In genomic region chr12:113221289-113221688, GRCm38 (mm10) we compare ENCODE assay signal across 8 mouse cellular contexts. TPM values are rescaled to one million over a fixed set of nuclear protein-coding genes. Genes with fewer than 3 reads are reported as not detected.
DNase-seq lines count a peak whose midpoint lies in the region; ATAC-seq and TF ChIP-seq lines count a peak whose summit lies in the region.
"Had no signal": no experiment of that assay in that cellular context is flagged by ENCODE, and none has a peak within 500 bp of the region (broad histone marks: within the 10 kb centered on the region; RNA-seq: fewer than 3 reads in every experiment).

No protein-coding gene starts in this region.

- TF ChIP-seq POLR2A in ES-Bruce4 (IDR thresholded peaks at IDR 0.05; ENCODE audit: insufficient read depth, low read length), result no peak
- TF ChIP-seq POLR2A in brain, embryonic 14.5 days (IDR thresholded peaks at IDR 0.05; ENCODE audit: borderline replicate concordance, extremely low read depth, insufficient read depth, insufficient read length, poor library complexity, severe bottlenecking), result no peak

- H3K9ac ChIP-seq in intestine, postnatal 0 days (ENCODE audit: low read depth, low read length), result no peak overlapping the region
- no peak overlapping the region for H3K9ac ChIP-seq in intestine, embryonic 15.5 days
- no peak overlapping the region for H3K9ac ChIP-seq in ES-Bruce4 (ENCODE audit: low read depth, poor library complexity, severe bottlenecking)
- no peak overlapping the region for H3K9ac ChIP-seq in lung, postnatal 0 days (replicated peaks; ENCODE audit: low read depth)
- H3K9ac ChIP-seq: embryonic facial prominence, embryonic 12.5 days had no signal

- DNase-seq in brain, embryonic 14.5 days (ENCODE audit: low read depth), result no peak
- DNase-seq in lung, postnatal 0 days (ENCODE audit: low spot score), result peak; percentile 21
- peak; percentile 75 for DNase-seq in thymus, postnatal 25 days
- no peak for DNase-seq in right cerebral cortex, postnatal 14 days

- peak; percentile 69 for TF ChIP-seq CTCF in intestine, postnatal 0 days (IDR thresholded peaks at IDR 0.05; ENCODE audit: low read depth)
- TF ChIP-seq CTCF in ES-Bruce4 (IDR thresholded peaks at IDR 0.05; ENCODE audit: low read depth, low read length), result peak; percentile 79
- peak; percentile 55; the same call in 1 of the 2 replicates for TF ChIP-seq CTCF in brain, embryonic 14.5 days (IDR thresholded peaks at IDR 0.05; ENCODE audit: borderline replicate concordance, extremely low read depth, insufficient read depth, insufficient read length)
- TF ChIP-seq CTCF in lung, postnatal 0 days (IDR thresholded peaks at IDR 0.05), result peak; percentile 67

- H3K36me3 ChIP-seq in intestine, postnatal 0 days (ENCODE audit: control insufficient read depth, insufficient read depth), result no peaks in the 10 kb centered on the region
- no peaks in the 10 kb centered on the region for H3K36me3 ChIP-seq in intestine, embryonic 15.5 days
- no peaks in the 10 kb centered on the region for H3K36me3 ChIP-seq in ES-Bruce4 (ENCODE audit: control insufficient read depth, insufficient read depth, low read length, poor library complexity, severe bottlenecking)
- H3K36me3 ChIP-seq in lung, postnatal 0 days (ENCODE audit: insufficient read depth, low read length), result no peaks in the 10 kb centered on the region
- H3K36me3 ChIP-seq: embryonic facial prominence, embryonic 12.5 days had no signal

- no peak overlapping the region for H3K4me2 ChIP-seq in intestine, postnatal 0 days (replicated peaks; ENCODE audit: low read depth)
- H3K4me2 ChIP-seq in intestine, embryonic 15.5 days (replicated peaks), result no peak overlapping the region
- H3K4me2 ChIP-seq in lung, postnatal 0 days (replicated peaks; ENCODE audit: low read depth, low read length), result no peak overlapping the region
- H3K4me2 ChIP-seq: embryonic facial prominence, embryonic 12.5 days had no signal

- H3K27ac ChIP-seq in intestine, postnatal 0 days (ENCODE audit: low read depth, low read length), result no peak overlapping the region
- no peak overlapping the region for H3K27ac ChIP-seq in intestine, embryonic 15.5 days
- H3K27ac ChIP-seq in ES-Bruce4 (ENCODE audit: insufficient read depth, low read length), result no peak overlapping the region
- H3K27ac ChIP-seq in lung, postnatal 0 days (ENCODE audit: low read length), result no peak overlapping the region
- H3K27ac ChIP-seq: embryonic facial prominence, embryonic 12.5 days had no signal

- WGBS in intestine, postnatal 0 days, result 70% methylated on average over 9 of the region's 9 CpGs
- 78% methylated on average over 9 of the region's 9 CpGs for WGBS in intestine, embryonic 15.5 days
- WGBS in lung, postnatal 0 days, result 68% methylated on average over 9 of the region's 9 CpGs

- no peaks in the 10 kb centered on the region for H3K9me3 ChIP-seq in intestine, postnatal 0 days (ENCODE audit: control insufficient read depth)
- H3K9me3 ChIP-seq in intestine, embryonic 15.5 days, result no peaks in the 10 kb centered on the region
- H3K9me3 ChIP-seq in ES-Bruce4 (replicated peaks; ENCODE audit: control insufficient read depth, insufficient read depth, low read length, poor library complexity, severe bottlenecking), result no peaks in the 10 kb centered on the region
- H3K9me3 ChIP-seq in lung, postnatal 0 days (ENCODE audit: low read length), result no peaks in the 10 kb centered on the region

- 0 out of 2 replicates have a peak, but pooled peaks cover 7% of the 10 kb centered on the region for H3K27me3 ChIP-seq in intestine, postnatal 0 days (replicated peaks; ENCODE audit: control insufficient read depth, insufficient read depth, low read length)
- no peaks in the 10 kb centered on the region for H3K27me3 ChIP-seq in intestine, embryonic 15.5 days (replicated peaks)
- no peaks in the 10 kb centered on the region for H3K27me3 ChIP-seq in ES-Bruce4 (ENCODE audit: control insufficient read depth, insufficient read depth, low read length, poor library complexity, severe bottlenecking)
- H3K27me3 ChIP-seq in lung, postnatal 0 days (replicated peaks; ENCODE audit: insufficient read depth, low read length), result no peaks in the 10 kb centered on the region
- H3K27me3 ChIP-seq: embryonic facial prominence, embryonic 12.5 days had no signal

- no peak overlapping the region for H3K4me3 ChIP-seq in intestine, postnatal 0 days (ENCODE audit: low read depth, low read length)
- H3K4me3 ChIP-seq in intestine, embryonic 15.5 days (replicated peaks), result no peak overlapping the region
- H3K4me3 ChIP-seq in ES-Bruce4 (ENCODE audit: low read depth, low read length), result no peak overlapping the region
- no peak overlapping the region for H3K4me3 ChIP-seq in lung, postnatal 0 days (ENCODE audit: low read depth, low read length)
- H3K4me3 ChIP-seq: embryonic facial prominence, embryonic 12.5 days had no signal

- no peaks in the 10 kb centered on the region; the same call in 1 of the 2 replicates for H3K4me1 ChIP-seq in intestine, postnatal 0 days (replicated peaks; ENCODE audit: control insufficient read depth, insufficient read depth, low read length)
- H3K4me1 ChIP-seq in intestine, embryonic 15.5 days (replicated peaks), result no peaks in the 10 kb centered on the region
- H3K4me1 ChIP-seq in ES-Bruce4 (ENCODE audit: control insufficient read depth, insufficient read depth, low read length), result no peaks in the 10 kb centered on the region
- no peaks in the 10 kb centered on the region for H3K4me1 ChIP-seq in lung, postnatal 0 days (ENCODE audit: insufficient read depth, low read depth, low read length)
- H3K4me1 ChIP-seq: embryonic facial prominence, embryonic 12.5 days had no signal

- TF ChIP-seq EP300 in ES-Bruce4 (IDR thresholded peaks at IDR 0.05; ENCODE audit: insufficient read depth, low read depth, low read length), result no peak
- TF ChIP-seq EP300 in lung, postnatal 0 days (IDR thresholded peaks at IDR 0.05), result no peak

- ATAC-seq in intestine, postnatal 0 days, result no peak
- no peak for ATAC-seq in intestine, embryonic 15.5 days
- no peak; the same call in 1 of the 2 replicates for ATAC-seq in lung, postnatal 0 days

RNA-seq across cellular contexts. Expression of gene Tmem121, which starts 35.6 kb away (rescaled TPM):
- polyA plus RNA-seq in intestine, postnatal 0 days (2015; fragmentation: Nextera tagmentation; extraction: Ambion mirVana), result 3.4 and 3.5 TPM in 2 replicates
- polyA plus RNA-seq in intestine, embryonic 15.5 days (2015; fragmentation: Nextera tagmentation; extraction: Ambion mirVana), result 6.7 and 7.5 TPM in 2 replicates
- 4.8 and 5.2 TPM in 2 replicates for polyA plus RNA-seq in ES-Bruce4 (2011; ENCODE audit: insufficient read depth, insufficient read length, low read depth, missing spikeins)
- polyA plus RNA-seq in brain, embryonic 14.5 days (2012; rRNA removed), result 66.9 and 78.8 TPM in 2 replicates
- polyA plus RNA-seq in lung, postnatal 0 days (2015; fragmentation: Nextera tagmentation; extraction: Ambion mirVana), result 1.2 TPM in 2 replicates

Comparison
In these comparisons a context has a peak if more than half of its experiments do, and no peak if none do; other contexts are left out.
1. DNase-seq: peak in lung, postnatal 0 days (single experiment) and thymus, postnatal 25 days (single experiment); none in brain, embryonic 14.5 days (single experiment) and right cerebral cortex, postnatal 14 days (single experiment).
2. Peak in every context shown above with its lines, with median percentiles within 50 percentile points of each other: CTCF ChIP-seq.